In the genomic region with DNA sequence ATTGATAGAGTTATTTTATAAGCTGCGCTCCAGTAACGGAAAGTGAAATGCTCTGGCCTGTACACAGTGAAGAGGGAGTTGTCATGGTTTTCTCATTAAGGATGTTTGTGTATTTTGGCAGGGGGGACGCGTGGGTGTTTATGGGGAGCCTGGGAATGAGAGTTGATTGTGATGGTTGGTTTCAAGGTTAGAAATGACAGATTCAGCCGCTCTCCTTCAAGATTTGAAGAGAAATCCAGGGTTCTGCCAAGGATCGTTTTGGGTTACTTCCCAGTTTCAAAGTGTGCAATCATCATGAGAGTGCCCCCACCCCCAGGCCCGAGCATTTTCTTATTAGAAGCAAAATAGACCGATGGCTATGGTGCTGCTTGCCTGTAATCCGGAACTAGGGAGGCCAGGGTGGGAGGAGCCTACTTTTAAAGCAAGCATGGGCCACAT, we compare ENCODE assay signal across 9 mouse cellular contexts.
DNase-seq lines count a peak whose midpoint lies in the region; ATAC-seq and TF ChIP-seq lines count a peak whose summit lies in the region.
"Had no signal": no experiment of that assay in that cellular context is flagged by ENCODE, and none has a peak within 500 bp of the region (broad histone marks: within the 10 kb centered on the region; RNA-seq: fewer than 3 reads in every experiment).

No protein-coding gene starts in this region.

- peaks cover 6% of the 10 kb centered on the region; the same call in 1 of the 2 replicates for H3K27me3 ChIP-seq in limb, embryonic 15.5 days
- no peaks in the 10 kb centered on the region for H3K27me3 ChIP-seq in midbrain, embryonic 14.5 days (ENCODE audit: control insufficient read depth, insufficient read depth, low read length)
- H3K27me3 ChIP-seq: embryonic facial prominence, embryonic 12.5 days had no signal

- H3K4me2 ChIP-seq in limb, embryonic 15.5 days = no peak overlapping the region
- H3K4me2 ChIP-seq in midbrain, embryonic 14.5 days (ENCODE audit: low read length) = no peak overlapping the region
- H3K4me2 ChIP-seq: embryonic facial prominence, embryonic 12.5 days had no signal

- H3K4me1 ChIP-seq in lung, adult 2 months (ENCODE audit: control insufficient read depth, insufficient read depth, low read length) = no peaks in the 10 kb centered on the region
- H3K4me1 ChIP-seq in limb, embryonic 15.5 days = peaks cover 4% of the 10 kb centered on the region
- H3K4me1 ChIP-seq in midbrain, embryonic 14.5 days (ENCODE audit: control insufficient read depth, insufficient read depth, low read length) = no peaks in the 10 kb centered on the region

- H3K9me3 ChIP-seq in limb, embryonic 15.5 days = no peaks in the 10 kb centered on the region
- no peaks in the 10 kb centered on the region for H3K9me3 ChIP-seq in midbrain, embryonic 14.5 days (ENCODE audit: control insufficient read depth, low read length)
- H3K9me3 ChIP-seq: embryonic facial prominence, embryonic 12.5 days had no signal

- H3K9ac ChIP-seq in limb, embryonic 15.5 days = no peak overlapping the region
- no peak overlapping the region for H3K9ac ChIP-seq in midbrain, embryonic 14.5 days (replicated peaks; ENCODE audit: low read length)
- H3K9ac ChIP-seq: embryonic facial prominence, embryonic 12.5 days had no signal

- no peaks in the 10 kb centered on the region for H3K36me3 ChIP-seq in limb, embryonic 15.5 days
- no peaks in the 10 kb centered on the region for H3K36me3 ChIP-seq in midbrain, embryonic 14.5 days (ENCODE audit: control insufficient read depth, insufficient read depth, low read length)
- H3K36me3 ChIP-seq: embryonic facial prominence, embryonic 12.5 days had no signal

- ATAC-seq in limb, embryonic 15.5 days (ENCODE audit: insufficient number of reproducible peaks, low FRiP score, low TSS enrichment, low read depth) = peak; percentile 50; the same call in 1 of the 2 replicates
- ATAC-seq in midbrain, embryonic 14.5 days (ENCODE audit: low FRiP score, low TSS enrichment) = no peak

- H3K27ac ChIP-seq in limb, embryonic 15.5 days = no peak overlapping the region
- no peak overlapping the region for H3K27ac ChIP-seq in midbrain, embryonic 14.5 days (replicated peaks; ENCODE audit: low read depth, low read length)
- H3K27ac ChIP-seq: embryonic facial prominence, embryonic 12.5 days had no signal

- no peak overlapping the region for H3K4me3 ChIP-seq in lung, adult 2 months (replicated peaks; ENCODE audit: extremely low read depth, low read depth, low read length)
- no peak overlapping the region for H3K4me3 ChIP-seq in limb, embryonic 15.5 days
- H3K4me3 ChIP-seq in midbrain, embryonic 14.5 days (replicated peaks; ENCODE audit: low read depth, low read length) = no peak overlapping the region
- H3K4me3 ChIP-seq: embryonic facial prominence, embryonic 12.5 days had no signal

- 59% methylated on average over 9 of the region's 9 CpGs for WGBS in lung, adult 2 months
- WGBS in limb, embryonic 15.5 days = 40% methylated on average over 9 of the region's 9 CpGs
- WGBS in midbrain, embryonic 14.5 days = 85% methylated on average over 9 of the region's 9 CpGs

- no peak for TF ChIP-seq POLR2A in lung, adult 2 months (IDR thresholded peaks at IDR 0.05; ENCODE audit: borderline replicate concordance, extremely low read depth, low read depth, low read length)

- no peak for TF ChIP-seq CTCF in lung, adult 2 months (IDR thresholded peaks at IDR 0.05; ENCODE audit: insufficient read depth, low read length)

- DNase-seq in adrenal gland, postnatal 10 days = peak; percentile 32
- DNase-seq in adrenal gland, adult 8-10 months = no peak
- peak; percentile 29 to 49 for DNase-seq in lung, adult 18-20 months
- no peak for DNase-seq in lung, adult 2 months
- peak; percentile 37 to 66 for DNase-seq in urinary bladder, postnatal 36 days (ENCODE audit: low spot score in 2 of 2)
- DNase-seq in c-Kit-positive CD71-positive TER-119-positive erythroid progenitor cells, embryonic 14.5 days (ENCODE audit: low spot score) = no peak
- DNase-seq in midbrain, embryonic 14.5 days = no peak

Comparison
In these comparisons a context has a peak if more than half of its experiments do, and no peak if none do; other contexts are left out.
1. DNase-seq: peak in adrenal gland, postnatal 10 days (single experiment), lung, adult 18-20 months (2 of 2) and urinary bladder, postnatal 36 days (2 of 2); none in adrenal gland, adult 8-10 months (single experiment), lung, adult 2 months (single experiment), c-Kit-positive CD71-positive TER-119-positive erythroid progenitor cells, embryonic 14.5 days (single experiment) and midbrain, embryonic 14.5 days (single experiment).